Mouse (Mus musculus): ENCODE data around the gene Fam107b. TPM values are rescaled to one million over a fixed set of nuclear protein-coding genes. Genes with fewer than 3 reads are reported as not detected.

Gene Fam107b
- polyA plus RNA-seq, 1 experiment from 2014 or later: 75.4 TPM

GRCm38 (mm10) chr2:3729586-3729985 is 159.3 kb downstream of the Fam107b start:
- H3K4me1 ChIP-seq (ENCODE audit: control insufficient read depth, insufficient read depth, low read length): 0 out of 2 replicates have a peak, but pooled peaks cover 2% of the 10 kb centered on the region
- H3K4me2 ChIP-seq (ENCODE audit: low read length): no peak overlapping the region
- H3K27me3 ChIP-seq (replicated peaks; ENCODE audit: control insufficient read depth, insufficient read depth, low read length): no peaks in the 10 kb centered on the region
- no peak overlapping the region for H3K9ac ChIP-seq (ENCODE audit: low read length)
- no peak overlapping the region for H3K27ac ChIP-seq (ENCODE audit: low read depth, low read length)
- DNase-seq (ENCODE audit: low spot score) (no peak), ATAC-seq (no peak)
- H3K4me3 ChIP-seq (ENCODE audit: low read depth, low read length): no peak overlapping the region
- WGBS: 79% methylated on average over 3 of the region's 3 CpGs
- H3K9me3 ChIP-seq (replicated peaks; ENCODE audit: control insufficient read depth, low read length): no peaks in the 10 kb centered on the region
- H3K36me3 ChIP-seq (ENCODE audit: control insufficient read depth, insufficient read depth, low read length): no peaks in the 10 kb centered on the region

- Histone ChIP-seq H3K9me3 (replicated peaks; ENCODE audit: control insufficient read depth, low read length) (no peaks in the 10 kb centered on the region), H3K36me3 (ENCODE audit: control insufficient read depth, insufficient read depth, low read length) (no peaks in the 10 kb centered on the region), H3K27me3 (replicated peaks; ENCODE audit: control insufficient read depth, insufficient read depth, low read length) (no peaks in the 10 kb centered on the region), H3K27ac (ENCODE audit: low read depth, low read length) (no peak overlapping the region), H3K4me3 (ENCODE audit: low read depth, low read length) (no peak overlapping the region), H3K4me2 (ENCODE audit: low read length) (no peak overlapping the region), H3K9ac (ENCODE audit: low read length) (no peak overlapping the region), H3K4me1 (ENCODE audit: control insufficient read depth, insufficient read depth, low read length) (0 out of 2 replicates have a peak, but pooled peaks cover 2% of the 10 kb centered on the region)
- WGBS: 74% methylated on average over 10 of the region's 10 CpGs
- DNase-seq (ENCODE audit: low spot score) (no peak), ATAC-seq (no peak)
Observed at GRCm38 (mm10) chr2:3730744-3731143, 160.5 kb downstream of the Fam107b start.

GRCm38 (mm10) chr2:3731316-3732015 is 161.2 kb downstream of the Fam107b start:
- no peaks in the 10 kb centered on the region for H3K27me3 ChIP-seq (replicated peaks; ENCODE audit: control insufficient read depth, insufficient read depth, low read length)
- H3K4me2 ChIP-seq (ENCODE audit: low read length): no peak overlapping the region
- 0 out of 2 replicates have a peak, but pooled peaks cover 2% of the 10 kb centered on the region for H3K4me1 ChIP-seq (ENCODE audit: control insufficient read depth, insufficient read depth, low read length)
- H3K9me3 ChIP-seq (replicated peaks; ENCODE audit: control insufficient read depth, low read length): no peaks in the 10 kb centered on the region
- no peaks in the 10 kb centered on the region for H3K36me3 ChIP-seq (ENCODE audit: control insufficient read depth, insufficient read depth, low read length)
- WGBS: 83% methylated on average over 14 of the region's 14 CpGs
- no peak overlapping the region for H3K27ac ChIP-seq (ENCODE audit: low read depth, low read length)
- DNase-seq (ENCODE audit: low spot score) (no peak), ATAC-seq (no peak)
- no peak overlapping the region for H3K4me3 ChIP-seq (ENCODE audit: low read depth, low read length)
- H3K9ac ChIP-seq (ENCODE audit: low read length): no peak overlapping the region

GRCm38 (mm10) chr2:3737917-3738694 is 167.8 kb downstream of the Fam107b start:
- H3K4me2 ChIP-seq (ENCODE audit: low read length): no peak overlapping the region
- H3K4me3 ChIP-seq (ENCODE audit: low read depth, low read length): no peak overlapping the region
- WGBS: 70% methylated on average over 6 of the region's 6 CpGs
- ATAC-seq (no peak), DNase-seq (ENCODE audit: low spot score) (no peak)
- no peak overlapping the region for H3K9ac ChIP-seq (ENCODE audit: low read length)
- H3K27ac ChIP-seq (ENCODE audit: low read depth, low read length): no peak overlapping the region
- H3K9me3 ChIP-seq (replicated peaks; ENCODE audit: control insufficient read depth, low read length): no peaks in the 10 kb centered on the region
- H3K36me3 ChIP-seq (ENCODE audit: control insufficient read depth, insufficient read depth, low read length): no peaks in the 10 kb centered on the region
- peaks cover 26% of the 10 kb centered on the region for H3K4me1 ChIP-seq (ENCODE audit: control insufficient read depth, insufficient read depth, low read length)
- no peaks in the 10 kb centered on the region for H3K27me3 ChIP-seq (replicated peaks; ENCODE audit: control insufficient read depth, insufficient read depth, low read length)

- Histone ChIP-seq H3K9ac (ENCODE audit: low read length) (no peak overlapping the region), H3K4me3 (ENCODE audit: low read depth, low read length) (no peak overlapping the region), H3K4me2 (ENCODE audit: low read length) (no peak overlapping the region), H3K4me1 (ENCODE audit: control insufficient read depth, insufficient read depth, low read length) (peaks cover 26% of the 10 kb centered on the region), H3K9me3 (replicated peaks; ENCODE audit: control insufficient read depth, low read length) (no peaks in the 10 kb centered on the region), H3K27me3 (replicated peaks; ENCODE audit: control insufficient read depth, insufficient read depth, low read length) (no peaks in the 10 kb centered on the region), H3K36me3 (ENCODE audit: control insufficient read depth, insufficient read depth, low read length) (no peaks in the 10 kb centered on the region), H3K27ac (ENCODE audit: low read depth, low read length) (peak overlapping the region; percentile 63; the same call in 1 of the 2 replicates)
- no peak for ATAC-seq
- WGBS: 78% methylated on average over 12 of the region's 12 CpGs
- DNase-seq (ENCODE audit: low spot score): no peak
Observed at GRCm38 (mm10) chr2:3738734-3739133, 168.4 kb downstream of the Fam107b start.

GRCm38 (mm10) chr2:3739351-3739961 is 169.2 kb downstream of the Fam107b start:
- peak; percentile 71 for DNase-seq (ENCODE audit: low spot score)
- H3K4me1 ChIP-seq (ENCODE audit: control insufficient read depth, insufficient read depth, low read length): peaks cover 26% of the 10 kb centered on the region
- peak overlapping the region; percentile 63; the same call in 1 of the 2 replicates for H3K27ac ChIP-seq (ENCODE audit: low read depth, low read length)
- no peak overlapping the region for H3K4me3 ChIP-seq (ENCODE audit: low read depth, low read length)
- H3K4me2 ChIP-seq (ENCODE audit: low read length): no peak overlapping the region
- no peaks in the 10 kb centered on the region for H3K36me3 ChIP-seq (ENCODE audit: control insufficient read depth, insufficient read depth, low read length)
- peak; percentile 76 for ATAC-seq
- 72% methylated on average over 7 of the region's 7 CpGs for WGBS
- no peak overlapping the region for H3K9ac ChIP-seq (ENCODE audit: low read length)
- H3K9me3 ChIP-seq (replicated peaks; ENCODE audit: control insufficient read depth, low read length): no peaks in the 10 kb centered on the region
- no peaks in the 10 kb centered on the region for H3K27me3 ChIP-seq (replicated peaks; ENCODE audit: control insufficient read depth, insufficient read depth, low read length)

GRCm38 (mm10) chr2:3740256-3740655 is 170.0 kb downstream of the Fam107b start:
- Histone ChIP-seq H3K9ac (ENCODE audit: low read length) (no peak overlapping the region), H3K4me1 (ENCODE audit: control insufficient read depth, insufficient read depth, low read length) (peaks cover 26% of the 10 kb centered on the region), H3K36me3 (ENCODE audit: control insufficient read depth, insufficient read depth, low read length) (no peaks in the 10 kb centered on the region), H3K4me3 (ENCODE audit: low read depth, low read length) (no peak overlapping the region), H3K4me2 (ENCODE audit: low read length) (no peak overlapping the region), H3K27me3 (replicated peaks; ENCODE audit: control insufficient read depth, insufficient read depth, low read length) (no peaks in the 10 kb centered on the region), H3K9me3 (replicated peaks; ENCODE audit: control insufficient read depth, low read length) (no peaks in the 10 kb centered on the region), H3K27ac (ENCODE audit: low read depth, low read length) (0 out of 2 replicates have a peak overlapping the region, but pooled peaks have one; percentile 63)
- no peak for DNase-seq (ENCODE audit: low spot score)
- 88% methylated on average over 3 of the region's 3 CpGs for WGBS
- ATAC-seq: no peak

- no peak overlapping the region for H3K9ac ChIP-seq (ENCODE audit: low read length)
- H3K4me2 ChIP-seq (ENCODE audit: low read length): no peak overlapping the region
- 89% methylated on average over 4 of the region's 4 CpGs for WGBS
- H3K9me3 ChIP-seq (replicated peaks; ENCODE audit: control insufficient read depth, low read length): no peaks in the 10 kb centered on the region
- H3K36me3 ChIP-seq (ENCODE audit: control insufficient read depth, insufficient read depth, low read length): no peaks in the 10 kb centered on the region
- H3K4me1 ChIP-seq (ENCODE audit: control insufficient read depth, insufficient read depth, low read length): peaks cover 26% of the 10 kb centered on the region
- H3K4me3 ChIP-seq (ENCODE audit: low read depth, low read length): no peak overlapping the region
- no peak for DNase-seq (ENCODE audit: low spot score)
- ATAC-seq: no peak
- H3K27me3 ChIP-seq (replicated peaks; ENCODE audit: control insufficient read depth, insufficient read depth, low read length): no peaks in the 10 kb centered on the region
- H3K27ac ChIP-seq (ENCODE audit: low read depth, low read length): no peak overlapping the region
Observed at GRCm38 (mm10) chr2:3740670-3741069, 170.4 kb downstream of the Fam107b start.
